Mouse (Mus musculus): ENCODE results near the gene Gm21973. TPM values are rescaled to one million over a fixed set of nuclear protein-coding genes. Genes with fewer than 3 reads are reported as not detected.

Gm21973 gene
- polyA plus RNA-seq, 1 experiment from 2014 or later, result not detected

GRCm38 (mm10) chr15:10409842-10410241 lies 84.7 kb downstream of the Gm21973 start:
- DNase-seq (ENCODE audit: low spot score) (no peak), ATAC-seq (replicated peaks; ENCODE audit: insufficient number of reproducible peaks, low FRiP score, low TSS enrichment, low read depth) (no peak)
- Histone ChIP-seq H3K27ac (replicated peaks; ENCODE audit: low read depth, low read length) (no peak overlapping the region), H3K27me3 (ENCODE audit: control insufficient read depth, insufficient read depth, low read length) (no peaks in the 10 kb centered on the region), H3K9me3 (replicated peaks; ENCODE audit: control insufficient read depth, low read length) (no peaks in the 10 kb centered on the region), H3K4me2 (ENCODE audit: low read depth, low read length) (no peak overlapping the region), H3K4me3 (ENCODE audit: low read depth, low read length) (no peak overlapping the region), H3K4me1 (ENCODE audit: control insufficient read depth, insufficient read depth, low read length) (no peaks in the 10 kb centered on the region), H3K36me3 (replicated peaks; ENCODE audit: control insufficient read depth, insufficient read depth, low read depth, low read length) (no peaks in the 10 kb centered on the region), H3K9ac (replicated peaks; ENCODE audit: low read length) (no peak overlapping the region)
- WGBS, result 88% methylated on average over 3 of the region's 3 CpGs

- no peaks in the 10 kb centered on the region for H3K9me3 ChIP-seq (replicated peaks; ENCODE audit: control insufficient read depth, low read length)
- DNase-seq (ENCODE audit: low spot score) (no peak), ATAC-seq (replicated peaks; ENCODE audit: insufficient number of reproducible peaks, low FRiP score, low TSS enrichment, low read depth) (no peak)
- WGBS, result 95% methylated on average over 2 of the region's 2 CpGs
- no peak overlapping the region for H3K9ac ChIP-seq (replicated peaks; ENCODE audit: low read length)
- no peaks in the 10 kb centered on the region for H3K4me1 ChIP-seq (ENCODE audit: control insufficient read depth, insufficient read depth, low read length)
- H3K4me3 ChIP-seq (ENCODE audit: low read depth, low read length), result no peak overlapping the region
- no peaks in the 10 kb centered on the region for H3K27me3 ChIP-seq (ENCODE audit: control insufficient read depth, insufficient read depth, low read length)
- no peak overlapping the region for H3K4me2 ChIP-seq (ENCODE audit: low read depth, low read length)
- no peaks in the 10 kb centered on the region for H3K36me3 ChIP-seq (replicated peaks; ENCODE audit: control insufficient read depth, insufficient read depth, low read depth, low read length)
- H3K27ac ChIP-seq (replicated peaks; ENCODE audit: low read depth, low read length), result no peak overlapping the region
These were observed 85.7 kb downstream of the Gm21973 start for GRCm38 (mm10) chr15:10410881-10411280.

DNA sequence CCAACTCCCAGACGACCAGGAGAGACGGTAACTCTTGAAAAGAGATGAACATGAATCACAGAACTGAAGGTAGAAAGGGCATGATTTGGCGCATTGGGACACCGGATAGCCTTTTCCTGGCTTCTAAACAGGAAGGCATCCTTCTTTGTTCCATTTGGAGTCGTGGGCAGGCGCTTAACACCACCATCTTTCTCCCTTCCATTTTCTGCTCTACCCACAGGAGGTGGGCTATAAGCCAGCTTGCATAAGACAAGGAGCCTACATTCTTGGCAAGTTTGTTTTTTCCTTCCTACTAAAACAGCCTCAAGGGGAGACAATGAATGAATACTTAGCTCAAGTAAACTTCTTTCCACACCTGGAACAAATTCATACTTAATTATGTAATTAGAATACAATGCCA lies 88.5 kb downstream of the Gm21973 start:
- H3K4me3 ChIP-seq (ENCODE audit: low read depth, low read length), result no peak overlapping the region
- H3K4me1 ChIP-seq (ENCODE audit: control insufficient read depth, insufficient read depth, low read length), result no peaks in the 10 kb centered on the region
- DNase-seq (ENCODE audit: low spot score), result no peak
- ATAC-seq (replicated peaks; ENCODE audit: insufficient number of reproducible peaks, low FRiP score, low TSS enrichment, low read depth), result no peak
- H3K27ac ChIP-seq (replicated peaks; ENCODE audit: low read depth, low read length), result no peak overlapping the region
- H3K27me3 ChIP-seq (ENCODE audit: control insufficient read depth, insufficient read depth, low read length), result no peaks in the 10 kb centered on the region
- WGBS, result 90% methylated on average over 6 of the region's 6 CpGs
- no peaks in the 10 kb centered on the region for H3K36me3 ChIP-seq (replicated peaks; ENCODE audit: control insufficient read depth, insufficient read depth, low read depth, low read length)
- H3K4me2 ChIP-seq (ENCODE audit: low read depth, low read length), result no peak overlapping the region
- no peaks in the 10 kb centered on the region for H3K9me3 ChIP-seq (replicated peaks; ENCODE audit: control insufficient read depth, low read length)
- H3K9ac ChIP-seq (replicated peaks; ENCODE audit: low read length), result no peak overlapping the region

- Histone ChIP-seq H3K4me1 (ENCODE audit: control insufficient read depth, insufficient read depth, low read length) (no peaks in the 10 kb centered on the region), H3K27me3 (ENCODE audit: control insufficient read depth, insufficient read depth, low read length) (no peaks in the 10 kb centered on the region), H3K9me3 (replicated peaks; ENCODE audit: control insufficient read depth, low read length) (no peaks in the 10 kb centered on the region), H3K36me3 (replicated peaks; ENCODE audit: control insufficient read depth, insufficient read depth, low read depth, low read length) (no peaks in the 10 kb centered on the region), H3K4me2 (ENCODE audit: low read depth, low read length) (no peak overlapping the region), H3K27ac (replicated peaks; ENCODE audit: low read depth, low read length) (no peak overlapping the region), H3K4me3 (ENCODE audit: low read depth, low read length) (no peak overlapping the region), H3K9ac (replicated peaks; ENCODE audit: low read length) (no peak overlapping the region)
- 27% methylated on average over 7 of the region's 7 CpGs for WGBS
- DNase-seq (ENCODE audit: low spot score) (peak; percentile 38), ATAC-seq (replicated peaks; ENCODE audit: insufficient number of reproducible peaks, low FRiP score, low TSS enrichment, low read depth) (no peak; the same call in 1 of the 2 replicates)
These were observed 96.1 kb downstream of the Gm21973 start for GRCm38 (mm10) chr15:10421138-10421784.

DNA sequence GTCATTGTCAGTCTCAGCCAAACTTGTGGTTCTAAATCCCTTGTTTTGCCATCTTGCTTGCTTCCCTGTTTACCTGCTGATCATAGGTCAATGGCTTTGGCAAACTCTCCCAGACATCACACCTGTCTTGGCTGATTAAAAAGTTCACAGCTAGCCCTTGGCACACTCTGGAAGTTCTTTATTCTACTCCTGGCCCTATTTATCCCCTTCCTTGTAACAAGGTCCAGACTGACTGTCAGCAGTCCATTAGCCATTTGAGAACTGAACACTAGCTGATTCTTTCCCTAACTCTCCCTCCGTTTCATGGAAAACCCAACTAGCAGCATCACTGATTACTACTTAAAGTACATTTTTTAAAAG lies 96.6 kb downstream of the Gm21973 start:
- no peak for DNase-seq (ENCODE audit: low spot score)
- H3K4me2 ChIP-seq (ENCODE audit: low read depth, low read length), result no peak overlapping the region
- H3K9ac ChIP-seq (replicated peaks; ENCODE audit: low read length), result no peak overlapping the region
- no peak overlapping the region for H3K27ac ChIP-seq (replicated peaks; ENCODE audit: low read depth, low read length)
- H3K9me3 ChIP-seq (replicated peaks; ENCODE audit: control insufficient read depth, low read length), result no peaks in the 10 kb centered on the region
- no peaks in the 10 kb centered on the region for H3K4me1 ChIP-seq (ENCODE audit: control insufficient read depth, insufficient read depth, low read length)
- 70% methylated on average over 1 of the region's 1 CpGs for WGBS
- no peak overlapping the region for H3K4me3 ChIP-seq (ENCODE audit: low read depth, low read length)
- no peaks in the 10 kb centered on the region for H3K27me3 ChIP-seq (ENCODE audit: control insufficient read depth, insufficient read depth, low read length)
- ATAC-seq (replicated peaks; ENCODE audit: insufficient number of reproducible peaks, low FRiP score, low TSS enrichment, low read depth), result no peak
- H3K36me3 ChIP-seq (replicated peaks; ENCODE audit: control insufficient read depth, insufficient read depth, low read depth, low read length), result no peaks in the 10 kb centered on the region

Other genes with a start within 250 kb of the Gm21973 start
- gene Prlr, start 148.1 kb upstream of the Gm21973 start, polyA plus RNA-seq (2014; fragmentation: Nextera tagmentation; extraction: Ambion mirVana), result 0.28 and 0.93 TPM in 2 replicates
- not detected in 2 replicates for gene Agxt2, start 33.2 kb downstream of the Gm21973 start, polyA plus RNA-seq (2014; fragmentation: Nextera tagmentation; extraction: Ambion mirVana)
- gene Dnajc21, start 145.1 kb downstream of the Gm21973 start, polyA plus RNA-seq (2014; fragmentation: Nextera tagmentation; extraction: Ambion mirVana), result 14.3 and 18.2 TPM in 2 replicates
- gene Brix1, start 160.6 kb downstream of the Gm21973 start, polyA plus RNA-seq (2014; fragmentation: Nextera tagmentation; extraction: Ambion mirVana), result 157 and 185 TPM in 2 replicates
- gene Rad1, start 160.6 kb downstream of the Gm21973 start, polyA plus RNA-seq (2014; fragmentation: Nextera tagmentation; extraction: Ambion mirVana), result 31.2 and 34.1 TPM in 2 replicates
- gene Ttc23l, start 233.3 kb downstream of the Gm21973 start, polyA plus RNA-seq (2014; fragmentation: Nextera tagmentation; extraction: Ambion mirVana), result not detected in 2 replicates

Measured in embryonic facial prominence, embryonic 11.5 days (tissue).